Mouse (Mus musculus): ENCODE measurements around the gene Svs1. TPM values are rescaled to one million over a fixed set of nuclear protein-coding genes. Genes with fewer than 3 reads are reported as not detected.

The Svs1 gene
- not detected for polyA plus RNA-seq (2017; shearing (Covaris generic))

GRCm38 (mm10) chr6:48986444-48986990 is at the start of gene Svs1:
Svs1 (plus strand) TSS chr6:48986861.

DNA sequence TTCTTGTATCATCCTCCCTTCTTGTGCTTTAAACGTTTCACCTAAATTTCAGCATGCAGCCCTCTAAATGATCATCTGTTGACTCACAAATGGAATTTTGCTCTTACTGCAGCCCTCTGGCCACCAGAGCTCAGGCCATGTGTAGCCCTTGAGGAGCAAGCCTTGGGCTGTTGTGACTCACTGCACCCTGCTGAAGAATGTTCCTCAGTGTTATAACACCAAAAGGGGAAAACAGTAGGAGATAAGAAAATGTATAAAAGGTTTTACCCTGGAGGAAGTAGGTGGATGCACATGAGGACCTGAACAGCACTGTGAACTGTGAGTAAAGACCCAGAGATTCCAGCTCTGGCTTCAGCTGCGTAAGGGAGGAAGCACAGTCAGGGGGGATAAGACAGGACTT is 12.0 kb upstream of the Svs1 start, which contains the start of gene Doxl2:
Doxl2 (plus strand) TSS at position 301 of the 400 bp plus-strand sequence.

GRCm38 (mm10) chr6:49036275-49037267 is 49.9 kb downstream of the Svs1 start, which contains the start of gene Gpnmb:
Gpnmb (plus strand) TSS chr6:49036546.

Other genes with a start within 250 kb of the Svs1 start
- 290 TPM for gene Gimap1, start 247.8 kb upstream of the Svs1 start, polyA plus RNA-seq (2017; shearing (Covaris generic))
- gene Gimap5, start 240.7 kb upstream of the Svs1 start, polyA plus RNA-seq (2017; shearing (Covaris generic)): 244 TPM
- gene Gimap3, start 216.0 kb upstream of the Svs1 start, polyA plus RNA-seq (2017; shearing (Covaris generic)): 2,373 TPM
- 6.7 TPM for gene Tmem176a, start 145.9 kb upstream of the Svs1 start, polyA plus RNA-seq (2017; shearing (Covaris generic))
- 13.0 TPM for gene Tmem176b, start 145.4 kb upstream of the Svs1 start, polyA plus RNA-seq (2017; shearing (Covaris generic))
- not detected for gene Aoc1, start 114.0 kb upstream of the Svs1 start, polyA plus RNA-seq (2017; shearing (Covaris generic))
- gene 1600015I10Rik, start 57.0 kb upstream of the Svs1 start, polyA plus RNA-seq (2017; shearing (Covaris generic)): not detected
- not detected for gene Doxl2, start 11.9 kb upstream of the Svs1 start, polyA plus RNA-seq (2017; shearing (Covaris generic))
- 0.79 TPM for gene Gpnmb, start 49.7 kb downstream of the Svs1 start, polyA plus RNA-seq (2017; shearing (Covaris generic))
- 23.8 TPM for gene Malsu1, start 86.9 kb downstream of the Svs1 start, polyA plus RNA-seq (2017; shearing (Covaris generic))
- gene Igf2bp3, start 228.1 kb downstream of the Svs1 start, polyA plus RNA-seq (2017; shearing (Covaris generic)): 3.9 TPM